Mouse (Mus musculus) lung, postnatal 0 days (tissue): ENCODE data around the gene Dclre1b.

Experiments
- CTCF ChIP-seq: IDR thresholded peaks from 2 replicates; pipeline ENCODE4 v1.5.1; 2016; ENCODE audit warnings: antibody characterized with exemption, mild to moderate bottlenecking
- EP300 ChIP-seq: IDR thresholded peaks from 2 replicates; pipeline ENCODE4 v1.6.1; 2016; ENCODE audit warnings: antibody characterized with exemption, mild to moderate bottlenecking, control low read depth

GRCm38 (mm10) chr3:103829036-103829435 lies 19.8 kb upstream of the Dclre1b start:
- TF ChIP-seq EP300 (no peak), CTCF (no peak)
